Mouse (Mus musculus) small intestine, adult 2 months (tissue): ENCODE measurements around the gene 1700016K19Rik.

Source experiments
- CTCF ChIP-seq: fragments of 200-500 bp; IDR thresholded peaks from 2 replicates; pipeline ENCODE4 v1.5.1; 2012; ENCODE audit warnings: low read depth, mild to moderate bottlenecking, control low read depth, inconsistent platforms, low read length, moderate library complexity, mixed read lengths; ENCODE audit not compliant: insufficient replicate concordance, insufficient read length; ENCODE audit errors: extremely low read depth
- POLR2A ChIP-seq: fragments of 200-500 bp; IDR thresholded peaks from 2 replicates; pipeline ENCODE4 v1.6.1; 2012; ENCODE audit warnings: low read depth, mild to moderate bottlenecking, control low read depth, inconsistent platforms, low read length, moderate library complexity

DNA sequence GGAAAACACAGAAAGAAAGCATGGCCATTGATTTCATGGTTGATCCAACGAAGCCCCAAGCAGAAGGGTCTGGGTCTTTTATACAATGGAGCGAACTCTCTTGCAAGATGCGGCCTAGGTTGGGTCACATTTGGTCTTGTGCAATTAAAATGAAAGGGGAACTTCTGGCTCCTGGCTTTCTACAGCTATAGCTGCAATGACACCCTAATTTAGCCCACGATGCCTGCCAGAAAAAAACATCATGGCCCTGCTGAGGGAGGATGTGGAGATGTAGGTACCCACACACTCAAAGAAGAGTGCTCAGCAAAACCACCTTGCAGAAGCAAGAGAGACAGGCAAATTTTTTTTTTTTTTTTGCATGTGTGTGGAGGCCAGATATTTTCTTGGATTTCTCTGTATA, 34.1 kb downstream of the 1700016K19Rik start:
- TF ChIP-seq CTCF (no peak), POLR2A (no peak)
